Mouse (Mus musculus) v-Abl transformed pro-B cells (cell line): ENCODE data around the gene Irf5.

Experiments used
- in situ Hi-C, 2 experiments: fragments of 400-800 bp; cut with MboI; formaldehyde crosslinking; loops; one replicate each; pipeline ENCODE4 v1.15.1; 2025; ENCODE audit not compliant: unreplicated experiment in 2 of 2

Irf5 gene

GRCm38 (mm10) chr6:29526281-29527251, at the start of gene Irf5:
Gene Irf5 (plus strand): TSS chr6:29526625.
- in situ Hi-C loops: loop anchor here in 1 of 2 experiments (5.0 kb wide), 2 partner anchors 59 to 81 kb away; partner anchors contain the start of genes Atp6v1f and Tnpo3

GRCm38 (mm10) chr6:29482691-29483090, 43.7 kb upstream of the Irf5 start:
- in situ Hi-C loops: loop anchor here in 1 of 2 experiments (25.0 kb wide), 1 partner anchor 320 kb away; the partner anchor contains the start of gene Rbm28

- in situ Hi-C loops: loop anchor here (5.0 to 25.0 kb wide), 2 partner anchors 318 to 323 kb away; partner anchors contain the start of gene Rbm28 (in 2 of the 2)
These were observed 41.5 kb upstream of the Irf5 start for GRCm38 (mm10) chr6:29484716-29485559.

- in situ Hi-C loops: loop anchor here (5.0 to 25.0 kb wide), 2 partner anchors 319 to 324 kb away; partner anchors contain the start of gene Rbm28 (in 2 of the 2)
These were observed 40.5 kb upstream of the Irf5 start for GRCm38 (mm10) chr6:29485951-29486350.

GRCm38 (mm10) chr6:29494101-29494500, 32.3 kb upstream of the Irf5 start:
- in situ Hi-C loops: loop anchor here in 1 of 2 experiments (25.0 kb wide), 1 partner anchor 332 kb away; the partner anchor contains the start of gene Rbm28

GRCm38 (mm10) chr6:29496270-29496669, 30.2 kb upstream of the Irf5 start:
- in situ Hi-C loops: loop anchor here in 1 of 2 experiments (25.0 kb wide), 1 partner anchor 334 kb away; the partner anchor contains the start of gene Rbm28

- in situ Hi-C loops: loop anchor here in 1 of 2 experiments (25.0 kb wide), 1 partner anchor 335 kb away; the partner anchor contains the start of gene Rbm28
These were observed 28.6 kb upstream of the Irf5 start for GRCm38 (mm10) chr6:29497791-29498190.

- in situ Hi-C loops: loop anchor here in 1 of 2 experiments (10.0 kb wide), 1 partner anchor 145 kb away; no protein-coding TSS in a partner anchor
These were observed 26.2 kb upstream of the Irf5 start for GRCm38 (mm10) chr6:29500177-29500576.

GRCm38 (mm10) chr6:29500810-29501209, 25.6 kb upstream of the Irf5 start:
- in situ Hi-C loops: loop anchor here in 1 of 2 experiments (10.0 kb wide), 1 partner anchor 144 kb away; no protein-coding TSS in a partner anchor

- in situ Hi-C loops: loop anchor here in 1 of 2 experiments (10.0 kb wide), 1 partner anchor 143 kb away; no protein-coding TSS in a partner anchor
These were observed 24.8 kb upstream of the Irf5 start for GRCm38 (mm10) chr6:29501599-29501998.

- in situ Hi-C loops: loop anchor here in 1 of 2 experiments (10.0 kb wide), 1 partner anchor 139 kb away; no protein-coding TSS in a partner anchor
These were observed 20.9 kb upstream of the Irf5 start for GRCm38 (mm10) chr6:29505493-29505892.

GRCm38 (mm10) chr6:29506834-29507233, 19.6 kb upstream of the Irf5 start:
- in situ Hi-C loops: loop anchor here in 1 of 2 experiments (10.0 kb wide), 1 partner anchor 138 kb away; no protein-coding TSS in a partner anchor

GRCm38 (mm10) chr6:29507447-29508309, 18.7 kb upstream of the Irf5 start, which contains the start of gene Kcp:
Gene Kcp (minus strand): TSS chr6:29507952.
- in situ Hi-C loops: loop anchor here in 1 of 2 experiments (10.0 kb wide), 1 partner anchor 137 kb away; no protein-coding TSS in a partner anchor

GRCm38 (mm10) chr6:29509086-29509485, 17.3 kb upstream of the Irf5 start:
- in situ Hi-C loops: loop anchor here in 1 of 2 experiments (10.0 kb wide), 1 partner anchor 136 kb away; no protein-coding TSS in a partner anchor

GRCm38 (mm10) chr6:29513284-29513683, 13.1 kb upstream of the Irf5 start:
- in situ Hi-C loops: no loop called here

- in situ Hi-C loops: no loop called here
These were observed 9.3 kb upstream of the Irf5 start for GRCm38 (mm10) chr6:29517139-29517538.

- in situ Hi-C loops: no loop called here
These were observed 3.7 kb upstream of the Irf5 start for GRCm38 (mm10) chr6:29522626-29523300.
